Comparison of ENCODE assay signal across 7 mouse cellular contexts in the genomic region with DNA sequence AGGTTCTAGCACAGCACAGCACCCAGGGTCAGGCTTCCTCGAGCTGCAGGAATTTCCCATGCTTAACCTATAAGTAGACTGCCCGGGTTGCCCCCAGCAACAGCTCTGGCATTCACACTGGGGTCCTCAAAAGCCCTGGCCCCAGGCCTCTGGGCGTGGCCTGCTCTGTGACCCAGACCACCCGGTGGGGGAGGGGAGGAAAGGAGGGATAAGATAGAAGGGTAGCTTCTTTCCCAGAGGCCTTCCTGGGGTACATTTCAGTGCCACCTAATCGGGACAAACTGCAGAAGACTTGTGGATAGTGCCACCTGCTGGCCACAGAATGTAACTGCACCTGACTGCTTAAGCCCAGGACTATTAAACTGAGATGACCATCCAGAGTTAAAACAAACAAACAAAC. TPM values are rescaled to one million over a fixed set of nuclear protein-coding genes. Genes with fewer than 3 reads are reported as not detected.
DNase-seq lines count a peak whose midpoint lies in the region; ATAC-seq lines count a peak whose summit lies in the region.

No protein-coding gene starts in this region.

- 0 out of 2 replicates have a peak overlapping the region, but pooled peaks have one; percentile 14 for H3K4me2 ChIP-seq in embryonic facial prominence, embryonic 13.5 days

- peaks cover 35% of the 10 kb centered on the region for H3K4me1 ChIP-seq in embryonic facial prominence, embryonic 13.5 days

- no peak overlapping the region for H3K27ac ChIP-seq in embryonic facial prominence, embryonic 13.5 days

- intact Hi-C loops in heart, postnatal 14 days (cut with DNase I): loop anchor here (1.0 to 2.0 kb wide), 3 partner anchors 16 to 315 kb away; no protein-coding TSS in a partner anchor

- H3K4me3 ChIP-seq in embryonic facial prominence, embryonic 13.5 days: no peak overlapping the region

- H3K27me3 ChIP-seq in embryonic facial prominence, embryonic 13.5 days: peaks cover 66% of the 10 kb centered on the region

- no peak overlapping the region for H3K9ac ChIP-seq in embryonic facial prominence, embryonic 13.5 days

- no peak for ATAC-seq in embryonic facial prominence, embryonic 13.5 days (ENCODE audit: insufficient number of reproducible peaks, insufficient read depth, low FRiP score, low TSS enrichment, low read depth)

- no peaks in the 10 kb centered on the region for H3K36me3 ChIP-seq in embryonic facial prominence, embryonic 13.5 days

- H3K9me3 ChIP-seq in embryonic facial prominence, embryonic 13.5 days: no peaks in the 10 kb centered on the region

- peak; percentile 74 for DNase-seq in ES-CJ7 (ENCODE audit: low read depth, low spot score)
- DNase-seq in adrenal gland, postnatal 36 days: peak; percentile 59 to 67
- DNase-seq in heart, postnatal 14 days: peak; percentile 74 to 77
- DNase-seq in kidney, postnatal 36 days: peak; percentile 58 to 82
- peak; percentile 63 for DNase-seq in lung, postnatal 14 days
- peak; percentile 71 to 75 for DNase-seq in right cerebral cortex, adult 2 months (ENCODE audit: low spot score in 2 of 2)

- WGBS in embryonic facial prominence, embryonic 13.5 days: 4% methylated on average over 5 of the region's 5 CpGs

RNA-seq across cellular contexts. Expression of gene Gdf7, which starts 4.7 kb away (rescaled TPM):
- not detected for total RNA-seq in adrenal gland, postnatal 36 days (2021)
- polyA plus RNA-seq in embryonic facial prominence, embryonic 13.5 days (2015; fragmentation: Nextera tagmentation; extraction: Ambion mirVana): 1.6 and 2.1 TPM in 2 replicates
- total RNA-seq in heart, postnatal 14 days (2021): under 1 TPM; 0.41 to 0.65 TPM

RNA-seq across cellular contexts. Expression of gene Hs1bp3, which starts 6.8 kb away (rescaled TPM):
- total RNA-seq in adrenal gland, postnatal 36 days (2021): 10 to 100 TPM; 12.2 to 18.8 TPM
- polyA plus RNA-seq in embryonic facial prominence, embryonic 13.5 days (2015; fragmentation: Nextera tagmentation; extraction: Ambion mirVana): 19.0 and 19.2 TPM in 2 replicates
- 10 to 100 TPM; 11.9 to 12.9 TPM for total RNA-seq in heart, postnatal 14 days (2021)
